Mouse (Mus musculus): ENCODE measurements around the gene Tnr.

- TF ChIP-seq CTCF (IDR thresholded peaks at IDR 0.05; ENCODE audit: borderline replicate concordance, control insufficient read depth, extremely low read depth, insufficient read depth, low read length, poor library complexity): no peak
- TF ChIP-seq POLR2A (IDR thresholded peaks at IDR 0.05; ENCODE audit: control insufficient read depth, extremely low read depth, insufficient read depth, low read length, poor library complexity): no peak
Observed at GRCm38 (mm10) chr1:159779424-159779823, 255.9 kb downstream of the Tnr start.
